Mouse (Mus musculus): ENCODE results near the gene Zfp352. TPM values are rescaled to one million over a fixed set of nuclear protein-coding genes. Genes with fewer than 3 reads are reported as not detected.

Gene Zfp352
- total and polyA plus RNA-seq, 2 experiments: not detected

DNA sequence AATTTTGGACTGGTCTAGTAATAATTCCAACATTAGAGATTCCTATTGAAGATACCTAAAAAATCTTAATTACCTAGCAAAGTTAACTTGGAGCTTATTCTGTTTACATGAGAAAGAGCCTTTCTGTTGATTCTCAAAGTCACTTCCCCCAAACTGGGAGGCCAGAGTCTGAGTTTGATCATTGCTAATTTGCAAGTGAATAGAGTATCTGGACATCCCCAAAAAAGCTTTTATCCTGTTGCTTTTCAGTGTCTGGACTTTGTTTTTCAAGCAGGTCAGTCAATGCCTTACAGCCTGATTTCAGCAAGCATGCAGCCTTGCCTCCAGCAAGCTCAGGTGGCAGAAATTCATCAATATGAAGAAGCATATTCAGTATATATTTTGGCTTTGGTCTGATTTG, 51.2 kb downstream of the Zfp352 start:
- Histone ChIP-seq H3K9ac (ENCODE audit: low read depth, low read length) (no peak overlapping the region), H3K27me3 (ENCODE audit: control insufficient read depth, insufficient read depth, low read length) (no peaks in the 10 kb centered on the region), H3K4me3 (ENCODE audit: insufficient read depth, low read depth, low read length) (no peak overlapping the region), H3K27ac (replicated peaks; ENCODE audit: insufficient read depth, low read depth, low read length) (no peak overlapping the region), H3K79me2 (ENCODE audit: control insufficient read depth, insufficient read depth, low read length) (no peaks in the 10 kb centered on the region), H3K4me1 (ENCODE audit: control insufficient read depth, insufficient read depth, low read length) (no peaks in the 10 kb centered on the region), H3K36me3 (ENCODE audit: control insufficient read depth, insufficient read depth, low read length) (no peaks in the 10 kb centered on the region)
- TF ChIP-seq POLR2A (IDR thresholded peaks at IDR 0.05; ENCODE audit: extremely low read depth, insufficient read depth, low read length): no peak
- TF ChIP-seq CTCF (IDR thresholded peaks at IDR 0.05; ENCODE audit: low read depth, low read length): no peak
- no peak for DNase-seq (ENCODE audit: extremely low read depth, low read depth, low spot score)

Data from liver, adult 2 months (tissue).